Comparison of ENCODE assay signal across 20 mouse cellular contexts in genomic region chr8:94956078-94956574, GRCm38 (mm10). TPM values are rescaled to one million over a fixed set of nuclear protein-coding genes. Genes with fewer than 3 reads are reported as not detected.
A peak's percentile ranks its signal among the peaks of the same experiment; 100 is the strongest.
DNase-seq lines count a peak whose midpoint lies in the region; ATAC-seq and TF ChIP-seq lines count a peak whose summit lies in the region.
"Had no signal": no experiment of that assay in that cellular context is flagged by ENCODE, and none has a peak within 500 bp of the region (broad histone marks: within the 10 kb centered on the region; RNA-seq: fewer than 3 reads in every experiment).

No protein-coding gene starts in this region.

- TF ChIP-seq CTCF in kidney, adult 2 months (conservative IDR thresholded peaks at IDR 0.05; ENCODE audit: insufficient read depth, insufficient read length, low read depth, low read length): no peak

- peak; percentile 39 for ATAC-seq in liver, embryonic 13.5 days (ENCODE audit: low read depth)
- ATAC-seq in stomach, embryonic 15.5 days (ENCODE audit: insufficient read depth, low FRiP score, low read depth): peak; percentile 59; the same call in 1 of the 2 replicates
- no peak for ATAC-seq in midbrain, embryonic 14.5 days (ENCODE audit: low FRiP score, low TSS enrichment)
- no peak for ATAC-seq in midbrain, embryonic 13.5 days

- H3K36me3 ChIP-seq in kidney, adult 2 months (ENCODE audit: control insufficient read depth, insufficient read depth, low read length): no peaks in the 10 kb centered on the region
- no peaks in the 10 kb centered on the region for H3K36me3 ChIP-seq in liver, embryonic 13.5 days
- no peaks in the 10 kb centered on the region for H3K36me3 ChIP-seq in stomach, embryonic 15.5 days
- H3K36me3 ChIP-seq in midbrain, embryonic 14.5 days (ENCODE audit: control insufficient read depth, insufficient read depth, low read length): no peaks in the 10 kb centered on the region
- H3K36me3 ChIP-seq in midbrain, embryonic 13.5 days: no peaks in the 10 kb centered on the region
- H3K36me3 ChIP-seq: G1E had no signal

- WGBS in kidney, adult 2 months: 74% methylated on average over 1 of the region's 1 CpGs
- WGBS in liver, embryonic 13.5 days (ENCODE audit: insufficient replicate concordance): 56% methylated on average over 1 of the region's 1 CpGs
- WGBS in stomach, embryonic 15.5 days: 58% methylated on average over 1 of the region's 1 CpGs
- 92% methylated on average over 1 of the region's 1 CpGs for WGBS in midbrain, embryonic 14.5 days
- 96% methylated on average over 1 of the region's 1 CpGs for WGBS in midbrain, embryonic 13.5 days

- no peak overlapping the region for H3K4me2 ChIP-seq in liver, embryonic 13.5 days
- no peak overlapping the region for H3K4me2 ChIP-seq in stomach, embryonic 15.5 days
- H3K4me2 ChIP-seq in midbrain, embryonic 14.5 days (ENCODE audit: low read length): no peak overlapping the region
- no peak overlapping the region for H3K4me2 ChIP-seq in midbrain, embryonic 13.5 days (replicated peaks)
- H3K4me2 ChIP-seq: heart, embryonic 11.5 days had no signal

- no peak for DNase-seq in kidney, adult 2 months
- DNase-seq in kidney, adult 18-20 months: no peak
- peak; percentile 74 for DNase-seq in 416B (ENCODE audit: low read depth)
- no peak for DNase-seq in liver, embryonic 13.5 days
- DNase-seq in midbrain, embryonic 14.5 days: no peak
- no peak for DNase-seq in gastrocnemius, adult 8-10 months (ENCODE audit: low spot score in 2 of 2)
- DNase-seq: adrenal gland, postnatal 36 days; cerebellum, postnatal 14 days; gastrocnemius, postnatal 25 days; layer of hippocampus, adult 9-11 months; lung, postnatal 36 days; retina, postnatal 1 day; spleen, adult 18-20 months had no signal

- no peaks in the 10 kb centered on the region for H3K27me3 ChIP-seq in kidney, adult 2 months (replicated peaks; ENCODE audit: control insufficient read depth, insufficient read depth, low read length)
- no peaks in the 10 kb centered on the region for H3K27me3 ChIP-seq in liver, embryonic 13.5 days
- H3K27me3 ChIP-seq in stomach, embryonic 15.5 days (replicated peaks): no peaks in the 10 kb centered on the region
- no peaks in the 10 kb centered on the region for H3K27me3 ChIP-seq in midbrain, embryonic 14.5 days (ENCODE audit: control insufficient read depth, insufficient read depth, low read length)
- no peaks in the 10 kb centered on the region for H3K27me3 ChIP-seq in midbrain, embryonic 13.5 days

- H3K27ac ChIP-seq in kidney, adult 2 months (ENCODE audit: insufficient read depth, low read depth, low read length): peak overlapping the region; percentile 35; the same call in 1 of the 2 replicates
- H3K27ac ChIP-seq in liver, embryonic 13.5 days: peak overlapping the region; percentile 71
- H3K27ac ChIP-seq in stomach, embryonic 15.5 days: peak overlapping the region; percentile 83; the same call in 1 of the 2 replicates
- no peak overlapping the region for H3K27ac ChIP-seq in midbrain, embryonic 14.5 days (replicated peaks; ENCODE audit: low read depth, low read length)
- no peak overlapping the region for H3K27ac ChIP-seq in midbrain, embryonic 13.5 days

- H3K9ac ChIP-seq in liver, embryonic 13.5 days: no peak overlapping the region
- no peak overlapping the region for H3K9ac ChIP-seq in stomach, embryonic 15.5 days
- no peak overlapping the region for H3K9ac ChIP-seq in midbrain, embryonic 14.5 days (replicated peaks; ENCODE audit: low read length)
- no peak overlapping the region for H3K9ac ChIP-seq in midbrain, embryonic 13.5 days (replicated peaks)

- no peak overlapping the region for H3K4me3 ChIP-seq in kidney, adult 2 months (ENCODE audit: insufficient read depth, low read depth, low read length)
- H3K4me3 ChIP-seq in liver, embryonic 13.5 days (replicated peaks): no peak overlapping the region
- H3K4me3 ChIP-seq in stomach, embryonic 15.5 days (replicated peaks): no peak overlapping the region
- H3K4me3 ChIP-seq in midbrain, embryonic 14.5 days (replicated peaks; ENCODE audit: low read depth, low read length): no peak overlapping the region
- no peak overlapping the region for H3K4me3 ChIP-seq in midbrain, embryonic 13.5 days (replicated peaks)

- H3K9me3 ChIP-seq in liver, embryonic 13.5 days (replicated peaks): no peaks in the 10 kb centered on the region
- H3K9me3 ChIP-seq in stomach, embryonic 15.5 days: no peaks in the 10 kb centered on the region
- H3K9me3 ChIP-seq in midbrain, embryonic 14.5 days (ENCODE audit: control insufficient read depth, low read length): no peaks in the 10 kb centered on the region
- H3K9me3 ChIP-seq in midbrain, embryonic 13.5 days: no peaks in the 10 kb centered on the region
- H3K9me3 ChIP-seq: G1E had no signal

- TF ChIP-seq POLR2A in kidney, adult 2 months (IDR thresholded peaks at IDR 0.05; ENCODE audit: low read depth, low read length): no peak

- peaks cover 11% of the 10 kb centered on the region for H3K4me1 ChIP-seq in kidney, adult 2 months (ENCODE audit: control insufficient read depth, insufficient read depth, low read length)
- peaks cover 51% of the 10 kb centered on the region for H3K4me1 ChIP-seq in liver, embryonic 13.5 days (replicated peaks)
- H3K4me1 ChIP-seq in stomach, embryonic 15.5 days: peaks cover 15% of the 10 kb centered on the region
- no peaks in the 10 kb centered on the region for H3K4me1 ChIP-seq in midbrain, embryonic 14.5 days (ENCODE audit: control insufficient read depth, insufficient read depth, low read length)
- H3K4me1 ChIP-seq in midbrain, embryonic 13.5 days (replicated peaks): no peaks in the 10 kb centered on the region; the same call in 1 of the 2 replicates

RNA-seq across cellular contexts. Expression of gene Adgrg1, which starts 18.4 kb away (rescaled TPM):
- 342 and 447 TPM in 2 replicates for polyA plus RNA-seq in kidney, adult 2 months (2012; rRNA removed)
- 42.7 and 55.6 TPM in 2 replicates for polyA plus RNA-seq in liver, embryonic 13.5 days (2015; fragmentation: Nextera tagmentation; extraction: Ambion mirVana)
- polyA plus RNA-seq in stomach, embryonic 15.5 days (2015; fragmentation: Nextera tagmentation; extraction: Ambion mirVana): 42.7 and 47.9 TPM in 2 replicates
- polyA plus RNA-seq in midbrain, embryonic 14.5 days (2014; fragmentation: Nextera tagmentation; extraction: Ambion mirVana): 112 and 165 TPM in 2 replicates
- 10 to 100 TPM; 11.1 to 18.9 (median 12.8) TPM for total RNA-seq in gastrocnemius, adult 8-10 months (2022)
- polyA plus RNA-seq in midbrain, embryonic 13.5 days (2015; fragmentation: Nextera tagmentation; extraction: Ambion mirVana): 189 and 212 TPM in 2 replicates

RNA-seq across cellular contexts. Expression of gene Adgrg5, which starts 32.6 kb away (rescaled TPM):
- polyA plus RNA-seq in kidney, adult 2 months (2012; rRNA removed): 0.56 and 2.6 TPM in 2 replicates
- 0.43 and 0.52 TPM in 2 replicates for polyA plus RNA-seq in liver, embryonic 13.5 days (2015; fragmentation: Nextera tagmentation; extraction: Ambion mirVana)
- polyA plus RNA-seq in stomach, embryonic 15.5 days (2015; fragmentation: Nextera tagmentation; extraction: Ambion mirVana): 0.59 and 0.65 TPM in 2 replicates
- polyA plus RNA-seq in midbrain, embryonic 14.5 days (2014; fragmentation: Nextera tagmentation; extraction: Ambion mirVana): 0.12 TPM in 1 of 2 replicates, not detected in the other
- total RNA-seq in gastrocnemius, adult 8-10 months (2022): under 1 TPM in 1 of 4 experiments, not detected in 3; 0.09 TPM
- 0.08 and 0.13 TPM in 2 replicates for polyA plus RNA-seq in midbrain, embryonic 13.5 days (2015; fragmentation: Nextera tagmentation; extraction: Ambion mirVana)
- total RNA-seq: gastrocnemius, postnatal 25 days; hematopoietic stem cell, adult 5-6 weeks; left cerebral cortex, postnatal 10 days; midbrain, postnatal 0 days had no signal

RNA-seq across cellular contexts. Expression of gene Ccdc102a, which starts 38.2 kb away (rescaled TPM):
- polyA plus RNA-seq in kidney, adult 2 months (2012; rRNA removed): 5.7 and 6.8 TPM in 2 replicates
- polyA plus RNA-seq in liver, embryonic 13.5 days (2015; fragmentation: Nextera tagmentation; extraction: Ambion mirVana): 3.5 TPM in 2 replicates
- 25.8 and 26.5 TPM in 2 replicates for polyA plus RNA-seq in stomach, embryonic 15.5 days (2015; fragmentation: Nextera tagmentation; extraction: Ambion mirVana)
- 3.6 and 5.2 TPM in 2 replicates for polyA plus RNA-seq in midbrain, embryonic 14.5 days (2014; fragmentation: Nextera tagmentation; extraction: Ambion mirVana)
- total RNA-seq in gastrocnemius, adult 8-10 months (2022): 1 to 10 TPM; 2.5 to 3.5 (median 3.1) TPM
- 4.0 and 6.0 TPM in 2 replicates for polyA plus RNA-seq in midbrain, embryonic 13.5 days (2015; fragmentation: Nextera tagmentation; extraction: Ambion mirVana)

Comparison
In these comparisons a context has a peak if more than half of its experiments do, and no peak if none do; other contexts are left out.
1. H3K27ac ChIP-seq: peak in kidney, adult 2 months (single experiment), liver, embryonic 13.5 days (single experiment) and stomach, embryonic 15.5 days (single experiment); none in midbrain, embryonic 14.5 days (single experiment) and midbrain, embryonic 13.5 days (single experiment).
2. ATAC-seq: peak in liver, embryonic 13.5 days (single experiment) and stomach, embryonic 15.5 days (single experiment); none in midbrain, embryonic 14.5 days (single experiment) and midbrain, embryonic 13.5 days (single experiment).